Mouse (Mus musculus) T-helper 17 cell (primary cell): ENCODE results near the gene Ubtd2.

ENCODE experiments used
- in situ Hi-C, 2 experiments: fragments of 300-600 bp; cut with MboI, MseI; formaldehyde crosslinking; loops; 1 replicate in 1 of 2; 2 replicates in 1 of 2; pipeline ENCODE4 v1.15.1; 2025; ENCODE audit warnings: high pct_unique_total_duplicates in 2 of 2

The Ubtd2 gene

GRCm38 (mm10) chr11:32542687-32543411 lies 87.7 kb downstream of the Ubtd2 start:
- in situ Hi-C loops = no loop called here

- in situ Hi-C loops = no loop called here
These were observed 88.9 kb downstream of the Ubtd2 start for GRCm38 (mm10) chr11:32544041-32544440.

- in situ Hi-C loops = no loop called here
These were observed 89.3 kb downstream of the Ubtd2 start for GRCm38 (mm10) chr11:32544497-32544896.

- in situ Hi-C loops = no loop called here
These were observed 90.4 kb downstream of the Ubtd2 start for GRCm38 (mm10) chr11:32545605-32546004.

- in situ Hi-C loops = no loop called here
These were observed 91.3 kb downstream of the Ubtd2 start for GRCm38 (mm10) chr11:32546483-32546882.

GRCm38 (mm10) chr11:32547391-32547947 lies 92.3 kb downstream of the Ubtd2 start:
- in situ Hi-C loops = no loop called here

- in situ Hi-C loops = no loop called here
These were observed 93.1 kb downstream of the Ubtd2 start for GRCm38 (mm10) chr11:32548240-32548639.

- in situ Hi-C loops = no loop called here
These were observed 94.1 kb downstream of the Ubtd2 start for GRCm38 (mm10) chr11:32549236-32549635.

GRCm38 (mm10) chr11:32550102-32550501 lies 94.9 kb downstream of the Ubtd2 start:
- in situ Hi-C loops = loop anchor here (10.0 to 25.0 kb wide), 2 partner anchors 535 to 538 kb away; partner anchors contain the start of gene Nsg2 (in 1 of the 2)

- in situ Hi-C loops = loop anchor here (10.0 to 25.0 kb wide), 2 partner anchors 536 to 539 kb away; partner anchors contain the start of gene Nsg2 (in 1 of the 2)
These were observed 95.9 kb downstream of the Ubtd2 start for GRCm38 (mm10) chr11:32551056-32551455.

- in situ Hi-C loops = loop anchor here (10.0 to 25.0 kb wide), 2 partner anchors 537 to 539 kb away; partner anchors contain the start of gene Nsg2 (in 1 of the 2)
These were observed 96.6 kb downstream of the Ubtd2 start for GRCm38 (mm10) chr11:32551579-32552297.

- in situ Hi-C loops = loop anchor here (10.0 to 25.0 kb wide), 2 partner anchors 538 to 540 kb away; partner anchors contain the start of gene Nsg2 (in 1 of the 2)
These were observed 97.4 kb downstream of the Ubtd2 start for GRCm38 (mm10) chr11:32552401-32553090.

GRCm38 (mm10) chr11:32553311-32554140 lies 98.4 kb downstream of the Ubtd2 start:
- in situ Hi-C loops = loop anchor here (10.0 to 25.0 kb wide), 2 partner anchors 539 to 541 kb away; partner anchors contain the start of gene Nsg2 (in 1 of the 2)

- in situ Hi-C loops = loop anchor here (10.0 to 25.0 kb wide), 2 partner anchors 540 to 542 kb away; partner anchors contain the start of gene Nsg2 (in 1 of the 2)
These were observed 99.2 kb downstream of the Ubtd2 start for GRCm38 (mm10) chr11:32554141-32555091.

GRCm38 (mm10) chr11:32555103-32555689 lies 100.0 kb downstream of the Ubtd2 start:
- in situ Hi-C loops = loop anchor here (10.0 to 25.0 kb wide), 2 partner anchors 540 to 543 kb away; partner anchors contain the start of gene Nsg2 (in 1 of the 2)

- in situ Hi-C loops = loop anchor here (10.0 to 25.0 kb wide), 2 partner anchors 542 to 544 kb away; partner anchors contain the start of gene Nsg2 (in 1 of the 2)
These were observed 101.3 kb downstream of the Ubtd2 start for GRCm38 (mm10) chr11:32556333-32556990.

GRCm38 (mm10) chr11:32558026-32558425 lies 102.9 kb downstream of the Ubtd2 start:
- in situ Hi-C loops = loop anchor here (10.0 to 25.0 kb wide), 2 partner anchors 543 to 546 kb away; partner anchors contain the start of gene Nsg2 (in 1 of the 2)

- in situ Hi-C loops = loop anchor here (10.0 to 25.0 kb wide), 2 partner anchors 544 to 546 kb away; partner anchors contain the start of gene Nsg2 (in 1 of the 2)
These were observed 103.5 kb downstream of the Ubtd2 start for GRCm38 (mm10) chr11:32558677-32559076.
